Mouse (Mus musculus) midbrain, embryonic 11.5 days (tissue): ENCODE data around the gene Apbb1. TPM values are rescaled to one million over a fixed set of nuclear protein-coding genes. Genes with fewer than 3 reads are reported as not detected.

Experiments used
- ATAC-seq: fragments of 200-750 bp; cut with Nextera tagmentation; 2 replicates; pipeline ENCODE4 v1.8.0; 2017; ENCODE audit warnings: moderate TSS enrichment, moderate library complexity; ENCODE audit not compliant: low FRiP score
- DNase-seq: peaks from one replicate; pipeline ENCODE4 v3.0.0; 2015; ENCODE audit warnings: low spot score; ENCODE audit errors: missing footprints
- H3K27ac ChIP-seq: fragments of 300-500 bp; sonication (generic); 2 replicates; pipeline ENCODE4 v1.5.1; 2014; ENCODE audit warnings: low read depth, low read length
- H3K27me3 ChIP-seq: fragments of 300-500 bp; sonication (generic); 2 replicates; pipeline ENCODE4 v1.6.1; 2014; ENCODE audit warnings: mild to moderate bottlenecking, low read length, moderate library complexity, mixed read lengths; ENCODE audit not compliant: control insufficient read depth, insufficient read depth
- H3K36me3 ChIP-seq: fragments of 300-500 bp; sonication (generic); 2 replicates; pipeline ENCODE4 v1.6.1; 2014; ENCODE audit warnings: mild to moderate bottlenecking, low read length, moderate library complexity, mixed read lengths; ENCODE audit not compliant: control insufficient read depth, insufficient read depth
- H3K4me1 ChIP-seq: fragments of 300-500 bp; sonication (generic); 2 replicates; pipeline ENCODE4 v1.6.1; 2014; ENCODE audit warnings: low read length; ENCODE audit not compliant: control insufficient read depth, insufficient read depth
- H3K4me2 ChIP-seq: fragments of 300-500 bp; sonication (generic); 2 replicates; pipeline ENCODE4 v1.6.1; 2014; ENCODE audit warnings: mild to moderate bottlenecking, moderate library complexity
- H3K4me3 ChIP-seq: fragments of 300-500 bp; sonication (generic); 2 replicates; pipeline ENCODE4 v1.5.1; 2014; ENCODE audit warnings: low read depth, low read length
- H3K9ac ChIP-seq: fragments of 300-500 bp; sonication (generic); 2 replicates; pipeline ENCODE4 v1.6.1; 2014; ENCODE audit warnings: low read length
- H3K9me3 ChIP-seq: fragments of 300-500 bp; sonication (generic); 2 replicates; pipeline ENCODE4 v1.6.1; 2016; ENCODE audit warnings: low read length; ENCODE audit not compliant: control insufficient read depth
- WGBS: fragments of 180-500 bp; shearing (Covaris S2); extraction: QIAGEN DNeasy Blood & Tissue Kit; methylation state at CpG from one replicate; pipeline ENCODE4 v1.1.7; 2014; 5-methylcytosine and 5-hydroxymethylcytosine counted together
- polyA plus RNA-seq: library from polyadenylated mRNA; unstranded; fragments of >200 nt; fragmentation: Nextera tagmentation; extraction: Ambion mirVana; gene quantifications from 2 replicates; pipeline ENCODE4 v1.2.1, GENCODE M21; 2014

Gene Apbb1
- polyA plus RNA-seq, 1 experiment from 2014 or later = 103 TPM

DNA sequence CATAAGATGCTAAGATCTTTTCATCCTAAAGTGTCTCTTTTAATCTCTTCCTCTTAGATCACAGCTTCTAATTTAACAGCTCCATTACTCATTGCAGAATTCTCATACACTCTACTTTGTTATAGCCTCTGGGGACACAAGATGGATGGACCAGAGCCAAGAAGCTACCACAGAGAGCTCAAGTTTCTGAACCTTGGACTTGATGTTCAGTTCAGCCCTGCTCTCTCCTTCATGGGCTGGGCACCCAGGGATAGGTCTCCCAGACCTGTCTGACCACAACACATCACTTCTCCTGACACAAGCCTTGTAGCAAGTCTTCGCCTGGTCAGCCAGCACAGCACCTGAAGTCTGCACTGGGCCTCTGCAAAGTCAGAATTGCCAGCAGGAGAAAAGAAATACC lies 32.9 kb upstream of the Apbb1 start:
- no peak for ATAC-seq
- Histone ChIP-seq H3K27ac (no peak overlapping the region), H3K4me1 (no peaks in the 10 kb centered on the region), H3K27me3 (no peaks in the 10 kb centered on the region), H3K4me3 (no peak overlapping the region), H3K9ac (no peak overlapping the region), H3K4me2 (no peak overlapping the region), H3K9me3 (no peaks in the 10 kb centered on the region), H3K36me3 (peaks cover 19% of the 10 kb centered on the region)
- no peak for DNase-seq
- 87% methylated on average over 1 of the region's 1 CpGs for WGBS

DNA sequence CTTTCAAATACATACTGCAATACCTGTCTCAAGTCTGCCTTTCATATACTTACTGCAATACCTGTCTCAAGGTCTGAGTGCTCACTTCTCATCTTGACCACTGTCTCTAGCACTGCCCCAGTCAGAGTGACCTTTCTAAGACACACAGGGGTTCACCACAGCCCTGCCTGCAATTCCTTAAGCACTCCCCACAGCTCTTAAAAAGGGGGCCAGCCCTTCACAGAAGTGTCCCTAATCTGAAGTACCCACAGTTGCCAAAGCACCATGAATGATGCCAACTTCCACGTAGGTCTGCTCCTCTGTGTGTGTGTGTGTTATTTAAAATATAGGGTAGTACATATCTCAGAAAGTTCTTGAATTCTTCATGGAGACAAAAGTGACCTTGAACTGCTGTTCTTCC lies 30.3 kb upstream of the Apbb1 start:
- H3K4me1 ChIP-seq = no peaks in the 10 kb centered on the region
- no peaks in the 10 kb centered on the region for H3K9me3 ChIP-seq
- no peak overlapping the region for H3K27ac ChIP-seq
- no peaks in the 10 kb centered on the region for H3K27me3 ChIP-seq
- no peak overlapping the region for H3K4me2 ChIP-seq
- no peak overlapping the region for H3K9ac ChIP-seq
- DNase-seq = no peak
- WGBS = 100% methylated on average over 1 of the region's 1 CpGs
- peaks cover 8% of the 10 kb centered on the region for H3K36me3 ChIP-seq
- ATAC-seq = no peak
- H3K4me3 ChIP-seq = no peak overlapping the region

DNA sequence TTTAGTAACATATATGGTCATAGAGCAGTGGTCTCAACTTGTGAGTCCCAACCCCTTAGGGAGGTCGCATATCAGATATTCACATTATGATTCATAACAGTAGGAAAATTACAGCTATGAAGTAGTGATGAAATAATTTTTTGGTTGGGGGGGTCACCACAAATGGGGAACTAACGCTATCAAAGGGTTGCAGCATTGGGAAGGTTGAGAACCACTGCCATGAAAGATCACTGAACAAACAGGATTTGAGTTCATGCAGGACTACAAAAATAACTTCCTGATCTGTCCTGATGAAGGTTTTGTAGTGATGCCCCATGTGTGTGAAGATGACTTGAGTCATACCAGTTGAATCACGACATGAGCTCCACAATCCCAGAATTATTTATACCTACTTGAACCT lies 27.0 kb upstream of the Apbb1 start:
- no peak for DNase-seq
- 89% methylated on average over 3 of the region's 3 CpGs for WGBS
- ATAC-seq = no peak

DNA sequence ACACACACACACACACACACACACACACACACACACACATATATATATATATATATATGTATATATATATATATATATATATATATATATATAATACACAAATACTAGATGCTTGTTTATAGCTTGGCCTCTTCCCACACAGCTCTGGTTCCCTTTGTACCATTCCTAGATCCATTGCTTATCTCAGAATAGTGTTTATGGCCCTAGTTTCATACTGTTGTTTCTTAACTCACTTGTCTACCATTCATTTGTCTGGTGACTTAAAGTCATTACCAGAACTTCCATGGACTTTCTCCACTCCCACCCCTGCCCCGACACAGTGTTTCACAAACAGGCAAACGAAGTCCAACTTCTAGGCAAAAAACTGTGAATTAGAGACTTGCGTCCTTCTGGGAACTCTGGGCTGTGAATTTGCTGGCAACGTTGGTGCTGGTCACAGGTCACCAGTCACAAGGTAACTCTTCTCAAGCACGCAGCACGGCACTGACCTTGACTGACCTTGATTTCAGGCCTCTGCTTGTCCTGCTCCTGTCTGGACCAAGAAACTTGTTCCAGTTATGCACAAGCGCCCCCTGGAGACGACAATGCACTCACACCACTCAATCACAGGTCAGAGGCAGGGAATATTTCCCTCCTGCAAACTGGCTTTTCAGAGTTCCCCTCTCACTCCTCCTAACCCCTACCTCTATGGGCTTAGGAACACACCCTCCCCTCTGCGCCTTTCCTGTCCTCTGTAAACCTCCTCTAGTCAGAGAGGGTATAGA lies 21.6 kb upstream of the Apbb1 start:
- peak; percentile 83 for ATAC-seq
- no peak overlapping the region for H3K4me2 ChIP-seq
- no peaks in the 10 kb centered on the region for H3K27me3 ChIP-seq
- no peak overlapping the region for H3K27ac ChIP-seq
- no peak overlapping the region for H3K4me3 ChIP-seq
- peak; percentile 88 for DNase-seq
- no peak overlapping the region for H3K9ac ChIP-seq
- no peaks in the 10 kb centered on the region for H3K4me1 ChIP-seq
- no peaks in the 10 kb centered on the region for H3K36me3 ChIP-seq
- WGBS = 34% methylated on average over 9 of the region's 9 CpGs
- no peaks in the 10 kb centered on the region for H3K9me3 ChIP-seq

More for the DNA sequence above, 27.0 kb upstream of the Apbb1 start:
- Histone ChIP-seq H3K36me3 (peaks cover 7% of the 10 kb centered on the region), H3K4me2 (no peak overlapping the region), H3K9ac (no peak overlapping the region), H3K27ac (no peak overlapping the region), H3K4me3 (no peak overlapping the region), H3K4me1 (no peaks in the 10 kb centered on the region), H3K27me3 (no peaks in the 10 kb centered on the region), H3K9me3 (no peaks in the 10 kb centered on the region)

DNA sequence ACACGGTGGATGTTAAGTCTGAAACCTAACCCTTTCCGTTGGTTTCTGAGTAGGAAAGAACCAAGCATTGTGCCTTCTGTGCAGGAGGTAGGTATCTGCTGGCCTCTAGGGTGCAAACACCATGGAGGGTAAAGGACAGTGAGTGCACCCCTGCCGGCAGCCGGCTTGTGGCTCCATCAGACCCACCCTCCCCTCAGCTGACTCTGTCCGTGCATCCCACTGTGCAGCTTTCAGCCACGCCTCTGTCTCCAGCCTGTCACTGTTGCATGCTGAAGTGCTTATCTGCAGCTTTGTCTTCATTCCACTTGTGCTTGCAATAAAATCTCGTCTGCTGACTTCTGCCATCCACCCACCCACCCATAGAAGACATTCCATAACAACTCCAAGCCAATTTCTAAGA lies 8.6 kb upstream of the Apbb1 start:
- ATAC-seq (0 out of 2 replicates have a peak, but pooled peaks have one; percentile 38), DNase-seq (peak; percentile 51)
- Histone ChIP-seq H3K4me2 (no peak overlapping the region), H3K36me3 (no peaks in the 10 kb centered on the region), H3K4me1 (no peaks in the 10 kb centered on the region), H3K27me3 (no peaks in the 10 kb centered on the region), H3K4me3 (no peak overlapping the region), H3K9ac (no peak overlapping the region), H3K9me3 (no peaks in the 10 kb centered on the region), H3K27ac (no peak overlapping the region)
- WGBS = 15% methylated on average over 7 of the region's 7 CpGs

DNA sequence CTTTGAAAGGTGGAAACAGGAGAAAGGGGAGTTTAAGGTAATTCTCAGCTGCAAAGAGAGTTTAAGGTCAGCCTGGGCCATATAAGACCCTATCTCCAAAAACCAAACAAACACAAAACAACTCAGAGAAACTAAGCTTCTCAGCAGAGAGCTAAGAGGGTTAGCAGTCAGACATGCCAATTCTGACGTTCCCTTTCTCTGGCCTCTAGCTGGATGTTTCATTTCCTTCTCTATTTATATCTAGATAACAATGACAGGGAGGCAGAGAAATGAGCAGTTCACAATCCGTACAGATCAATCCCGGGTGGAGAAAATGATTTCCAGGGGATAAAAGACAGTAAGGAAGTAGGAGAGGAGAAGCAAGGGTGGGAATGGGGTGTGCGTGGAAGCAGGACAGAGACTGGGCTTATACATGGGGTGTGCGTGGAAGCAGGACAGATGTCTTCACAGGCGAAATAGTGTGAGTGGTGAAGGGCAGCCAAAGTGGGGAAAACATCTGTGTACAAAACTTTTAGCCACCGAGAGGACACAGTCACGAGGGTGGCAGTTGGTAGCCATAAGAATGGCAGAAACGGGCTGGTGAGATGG lies 7.0 kb upstream of the Apbb1 start:
- Histone ChIP-seq H3K4me1 (no peaks in the 10 kb centered on the region), H3K27me3 (no peaks in the 10 kb centered on the region), H3K4me2 (no peak overlapping the region), H3K9ac (no peak overlapping the region), H3K36me3 (no peaks in the 10 kb centered on the region), H3K4me3 (no peak overlapping the region), H3K9me3 (no peaks in the 10 kb centered on the region), H3K27ac (no peak overlapping the region)
- DNase-seq = peak; percentile 44
- WGBS = 77% methylated on average over 9 of the region's 9 CpGs
- ATAC-seq = no peak

DNA sequence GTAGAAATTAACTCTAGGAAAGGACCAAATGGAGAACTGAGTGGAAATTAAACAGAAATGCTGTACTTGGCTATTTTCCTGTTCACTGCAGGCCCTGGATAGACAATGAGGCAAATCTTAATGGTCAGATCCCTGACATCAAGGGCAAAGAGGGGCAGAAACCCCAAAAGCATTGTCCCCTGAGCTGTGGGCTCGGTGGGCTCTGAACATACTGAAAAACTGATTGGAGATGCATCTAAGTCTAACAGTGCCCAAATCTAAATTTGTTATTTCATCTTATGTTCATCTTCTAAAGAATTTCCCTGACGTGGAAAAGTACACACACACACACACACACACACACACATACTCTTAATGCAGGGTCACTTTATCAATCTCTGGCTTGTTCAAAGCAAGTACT lies 506 bp upstream of the Apbb1 start:
- H3K4me3 ChIP-seq = peak overlapping the region; percentile 75; the same call in 1 of the 2 replicates
- H3K27me3 ChIP-seq = no peaks in the 10 kb centered on the region
- H3K9ac ChIP-seq = no peak overlapping the region; the same call in 1 of the 2 replicates
- H3K4me1 ChIP-seq = peaks cover 9% of the 10 kb centered on the region; the same call in 1 of the 2 replicates
- 76% methylated on average over 2 of the region's 2 CpGs for WGBS
- no peak overlapping the region for H3K27ac ChIP-seq
- DNase-seq = peak; percentile 81
- H3K36me3 ChIP-seq = no peaks in the 10 kb centered on the region
- H3K4me2 ChIP-seq = peak overlapping the region; percentile 52
- H3K9me3 ChIP-seq = no peaks in the 10 kb centered on the region
- ATAC-seq = no peak

DNA sequence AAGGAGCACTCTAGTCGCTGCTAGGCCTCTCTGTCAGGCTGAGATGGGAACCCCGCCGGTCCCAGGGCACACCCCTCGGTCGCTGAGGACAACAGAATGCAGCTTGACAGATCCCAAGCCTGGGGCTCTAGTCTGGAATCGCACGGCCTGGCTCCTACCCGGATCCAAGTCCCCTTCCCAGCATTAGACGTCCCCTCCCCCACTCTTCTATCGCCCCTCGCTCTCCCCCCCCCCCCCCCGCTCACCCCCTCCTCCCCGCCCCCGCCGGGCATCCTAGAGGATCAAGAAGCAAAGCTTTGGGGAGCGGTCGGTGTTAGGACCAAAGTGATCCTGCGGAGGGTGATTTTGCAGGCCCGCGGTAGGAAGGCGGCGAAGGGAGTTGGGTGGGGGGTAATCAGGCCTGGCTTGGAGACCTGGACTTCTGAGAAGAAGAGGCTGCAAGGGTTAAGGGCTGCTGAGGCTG lies 795 bp downstream of the Apbb1 start:
- H3K9ac ChIP-seq = peak overlapping the region; percentile 86
- WGBS = 0% methylated on average over 18 of the region's 22 CpGs
- no peaks in the 10 kb centered on the region for H3K27me3 ChIP-seq
- ATAC-seq = peak; percentile 69
- peak overlapping the region; percentile 75 for H3K4me3 ChIP-seq
- H3K4me1 ChIP-seq = peaks cover 9% of the 10 kb centered on the region; the same call in 1 of the 2 replicates
- no peaks in the 10 kb centered on the region for H3K9me3 ChIP-seq
- peak overlapping the region; percentile 52 for H3K4me2 ChIP-seq
- peak; percentile 91 for DNase-seq
- H3K36me3 ChIP-seq = no peaks in the 10 kb centered on the region
- H3K27ac ChIP-seq = peak overlapping the region; percentile 85

DNA sequence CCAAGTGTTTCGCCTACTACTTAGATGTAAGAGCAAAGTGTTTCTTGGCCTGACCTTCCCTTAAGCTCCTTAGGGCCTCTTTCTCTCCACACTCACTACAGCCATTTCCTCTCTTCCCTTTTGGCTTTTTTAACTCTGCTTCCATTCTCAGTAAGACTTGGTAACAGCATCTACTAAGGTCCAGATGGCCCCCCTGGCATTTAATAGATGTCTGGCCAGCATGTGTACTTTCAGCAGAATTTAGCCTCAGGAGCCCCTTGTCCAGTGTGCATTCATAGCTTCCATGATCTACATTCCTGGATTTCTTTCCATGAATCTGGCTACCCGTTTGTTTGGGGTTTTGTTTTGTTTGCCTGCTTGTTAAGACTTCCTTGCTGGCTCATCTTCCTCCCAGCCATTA lies 3.0 kb downstream of the Apbb1 start:
- H3K4me2 ChIP-seq = no peak overlapping the region
- H3K27me3 ChIP-seq = no peaks in the 10 kb centered on the region
- H3K9ac ChIP-seq = no peak overlapping the region
- 85% methylated on average over 2 of the region's 2 CpGs for WGBS
- no peak overlapping the region for H3K4me3 ChIP-seq
- peaks cover 9% of the 10 kb centered on the region; the same call in 1 of the 2 replicates for H3K4me1 ChIP-seq
- H3K36me3 ChIP-seq = peaks cover 3% of the 10 kb centered on the region; the same call in 1 of the 2 replicates
- no peak overlapping the region for H3K27ac ChIP-seq
- ATAC-seq = no peak
- H3K9me3 ChIP-seq = no peaks in the 10 kb centered on the region
- no peak for DNase-seq
